Comparison of ENCODE assay signal across 8 mouse cellular contexts in genomic region chrX:36598390-36598810, GRCm38 (mm10). TPM values are rescaled to one million over a fixed set of nuclear protein-coding genes. Genes with fewer than 3 reads are reported as not detected.
A peak's percentile ranks its signal among the peaks of the same experiment; 100 is the strongest.
DNase-seq lines count a peak whose midpoint lies in the region; ATAC-seq and TF ChIP-seq lines count a peak whose summit lies in the region.

No protein-coding gene starts in this region.

- peak; percentile 39 for ATAC-seq in heart, postnatal 0 days (ENCODE audit: insufficient read depth, low read depth)
- ATAC-seq in Patski, result peak; percentile 45

- no peak for DNase-seq in heart, postnatal 0 days (ENCODE audit: low spot score)
- no peak for DNase-seq in heart, adult 9 months (ENCODE audit: low spot score in 2 of 2)
- DNase-seq in Patski (ENCODE audit: low read depth, low spot score), result no peak
- no peak for DNase-seq in hindbrain, embryonic 10.5 days (ENCODE audit: low spot score)
- DNase-seq in midbrain, embryonic 10.5 days (ENCODE audit: low spot score), result no peak
- DNase-seq in spleen, postnatal 36 days (ENCODE audit: low spot score in 2 of 2), result no peak
- DNase-seq in embryo, embryonic 9.5 days (ENCODE audit: extremely low spot score), result no peak
- no peak for DNase-seq in spleen, postnatal 4 days (ENCODE audit: low spot score in 2 of 2)

- peak overlapping the region; percentile 68 for H3K4me2 ChIP-seq in heart, postnatal 0 days (ENCODE audit: low read depth, low read length)

- CTCF ChIA-PET in Patski (lab: Charles Lee), result no interaction called here

- no peaks in the 10 kb centered on the region for H3K27me3 ChIP-seq in heart, postnatal 0 days (ENCODE audit: control insufficient read depth, insufficient read depth, low read length)
- H3K27me3 ChIP-seq in Patski, result peaks cover 25% of the 10 kb centered on the region
- H3K27me3 ChIP-seq in hindbrain, embryonic 10.5 days (ENCODE audit: insufficient read depth, poor library complexity, severe bottlenecking), result no peaks in the 10 kb centered on the region
- H3K27me3 ChIP-seq in midbrain, embryonic 10.5 days (ENCODE audit: low read depth, poor library complexity, severe bottlenecking), result no peaks in the 10 kb centered on the region

- POLR2A ChIA-PET in Patski (lab: Charles Lee), result no interaction called here

- peak overlapping the region; percentile 83 for H3K9ac ChIP-seq in heart, postnatal 0 days (replicated peaks; ENCODE audit: low read depth, low read length)

- in situ Hi-C loops in Patski (cut with MboI; ENCODE audit: low pct_unique_long_range_greater_than_20kb), result no loop called here

- no peaks in the 10 kb centered on the region for H3K4me1 ChIP-seq in heart, postnatal 0 days (ENCODE audit: control insufficient read depth, insufficient read depth)
- H3K4me1 ChIP-seq in hindbrain, embryonic 10.5 days (replicated peaks), result peaks cover 11% of the 10 kb centered on the region
- H3K4me1 ChIP-seq in midbrain, embryonic 10.5 days, result peaks cover 10% of the 10 kb centered on the region

- no peaks in the 10 kb centered on the region for H3K9me3 ChIP-seq in heart, postnatal 0 days (replicated peaks; ENCODE audit: control insufficient read depth, low read length)
- H3K9me3 ChIP-seq in hindbrain, embryonic 10.5 days, result no peaks in the 10 kb centered on the region
- H3K9me3 ChIP-seq in midbrain, embryonic 10.5 days (replicated peaks), result no peaks in the 10 kb centered on the region; the same call in 1 of the 2 replicates

- TF ChIP-seq EP300 in heart, postnatal 0 days (IDR thresholded peaks at IDR 0.05; ENCODE audit: low read depth), result no peak

- no peak for TF ChIP-seq CTCF in heart, postnatal 0 days (IDR thresholded peaks at IDR 0.05; ENCODE audit: low read depth)
- TF ChIP-seq CTCF in Patski (IDR thresholded peaks at IDR 0.05), result no peak

- 22% methylated on average over 32 of the region's 41 CpGs for WGBS in heart, postnatal 0 days
- WGBS in hindbrain, embryonic 10.5 days, result 22% methylated on average over 40 of the region's 41 CpGs
- 21% methylated on average over 41 of the region's 41 CpGs for WGBS in midbrain, embryonic 10.5 days

- peak overlapping the region; percentile 80 for H3K4me3 ChIP-seq in heart, postnatal 0 days (ENCODE audit: low read depth, low read length)
- H3K4me3 ChIP-seq in hindbrain, embryonic 10.5 days, result peak overlapping the region; percentile 71
- peak overlapping the region; percentile 72 for H3K4me3 ChIP-seq in midbrain, embryonic 10.5 days

- no peaks in the 10 kb centered on the region; the same call in 1 of the 2 replicates for H3K36me3 ChIP-seq in heart, postnatal 0 days (replicated peaks; ENCODE audit: control insufficient read depth, insufficient read depth, low read length)
- H3K36me3 ChIP-seq in hindbrain, embryonic 10.5 days, result peaks cover 14% of the 10 kb centered on the region
- H3K36me3 ChIP-seq in midbrain, embryonic 10.5 days, result peaks cover 23% of the 10 kb centered on the region

- peak overlapping the region; percentile 87 for H3K27ac ChIP-seq in heart, postnatal 0 days (ENCODE audit: low read depth)
- peak overlapping the region; percentile 95 for H3K27ac ChIP-seq in hindbrain, embryonic 10.5 days
- peak overlapping the region; percentile 93 for H3K27ac ChIP-seq in midbrain, embryonic 10.5 days (replicated peaks)

RNA-seq across cellular contexts. Expression of gene Pgrmc1, which starts 0.4 kb away (rescaled TPM):
- total RNA-seq in heart, postnatal 0 days (2014; rRNA removed; ENCODE audit: low replicate concordance), result 50.5 and 82.2 TPM in 2 replicates
- polyA plus RNA-seq in heart, postnatal 0 days (2015; fragmentation: Nextera tagmentation; extraction: Ambion mirVana), result 70.5 and 72.6 TPM in 2 replicates
- 154 TPM for polyA plus RNA-seq in Patski (2021)
- polyA plus RNA-seq in hindbrain, embryonic 10.5 days (2016; fragmentation: Nextera tagmentation; extraction: Ambion mirVana), result 333 and 389 TPM in 2 replicates
- polyA plus RNA-seq in midbrain, embryonic 10.5 days (2016; fragmentation: Nextera tagmentation; extraction: Ambion mirVana), result 327 and 360 TPM in 2 replicates

RNA-seq across cellular contexts. Expression of gene Akap17b, which starts 46.8 kb away (rescaled TPM):
- total RNA-seq in heart, postnatal 0 days (2014; rRNA removed; ENCODE audit: low replicate concordance), result 1.3 and 2.7 TPM in 2 replicates
- 1.3 TPM in 2 replicates for polyA plus RNA-seq in heart, postnatal 0 days (2015; fragmentation: Nextera tagmentation; extraction: Ambion mirVana)
- polyA plus RNA-seq in Patski (2021), result 2.5 TPM
- polyA plus RNA-seq in hindbrain, embryonic 10.5 days (2016; fragmentation: Nextera tagmentation; extraction: Ambion mirVana), result 3.4 TPM in 2 replicates
- 3.4 and 4.1 TPM in 2 replicates for polyA plus RNA-seq in midbrain, embryonic 10.5 days (2016; fragmentation: Nextera tagmentation; extraction: Ambion mirVana)
